Mouse (Mus musculus) hindbrain, postnatal 0 days (tissue): ENCODE data around the gene AI987944. TPM values are rescaled to one million over a fixed set of nuclear protein-coding genes. Genes with fewer than 3 reads are reported as not detected.

Experiments
- ATAC-seq: fragments of 200-750 bp; cut with Nextera tagmentation; 2 replicates; pipeline ENCODE4 v1.8.0; 2017; ENCODE audit warnings: mild to moderate bottlenecking, moderate TSS enrichment, moderate library complexity
- DNase-seq: peaks from one replicate; pipeline ENCODE4 v3.0.0-alpha.2; 2015; ENCODE audit warnings: low spot score
- H3K27ac ChIP-seq: fragments of 300-500 bp; sonication (generic); 2 replicates; pipeline ENCODE4 v1.5.1; 2014; ENCODE audit warnings: mild to moderate bottlenecking
- H3K27me3 ChIP-seq: fragments of 300-500 bp; sonication (generic); 2 replicates; pipeline ENCODE4 v1.6.1; 2014; ENCODE audit warnings: low read length, mixed read lengths; ENCODE audit not compliant: insufficient read depth
- H3K36me3 ChIP-seq: fragments of 300-500 bp; sonication (generic); 2 replicates; pipeline ENCODE4 v1.6.1; 2014; ENCODE audit warnings: low read length, mixed read lengths; ENCODE audit not compliant: insufficient read depth
- H3K4me1 ChIP-seq: fragments of 300-500 bp; sonication (generic); 2 replicates; pipeline ENCODE4 v1.6.1; 2014; ENCODE audit warnings: antibody characterized with exemption, low read length, mixed read lengths; ENCODE audit not compliant: insufficient read depth
- H3K4me2 ChIP-seq: fragments of 300-500 bp; sonication (generic); 2 replicates; pipeline ENCODE4 v1.6.1; 2014; ENCODE audit warnings: low read depth, mild to moderate bottlenecking, low read length, moderate library complexity, mixed read lengths
- H3K4me3 ChIP-seq: fragments of 300-500 bp; sonication (generic); 2 replicates; pipeline ENCODE4 v1.5.1; 2014; ENCODE audit warnings: low read length
- H3K9ac ChIP-seq: fragments of 300-500 bp; sonication (generic); replicated peaks from 2 replicates; pipeline ENCODE4 v1.6.1; 2014; ENCODE audit warnings: mild to moderate bottlenecking, low read length, moderate library complexity, mixed read lengths
- H3K9me3 ChIP-seq: fragments of 300-500 bp; sonication (generic); 2 replicates; pipeline ENCODE4 v1.6.1; 2016; ENCODE audit warnings: low read length, mixed read lengths
- CTCF ChIP-seq: IDR thresholded peaks from 2 replicates; pipeline ENCODE4 v1.5.1; 2016; ENCODE audit warnings: antibody characterized with exemption, control low read depth, low read depth
- whole genome bisulfite sequencing: fragments of 180-500 bp; shearing (Covaris S2); extraction: QIAGEN DNeasy Blood & Tissue Kit; methylation state at CpG from one replicate; pipeline ENCODE4 v1.1.7; 2014; 5-methylcytosine and 5-hydroxymethylcytosine counted together
- polyA plus RNA-seq: library from polyadenylated mRNA; unstranded; fragments of >200 nt; fragmentation: Nextera tagmentation; extraction: Ambion mirVana; gene quantifications from 2 replicates; pipeline ENCODE4 v1.2.1, GENCODE M21; 2015
- total RNA-seq: library from RNA; depleted of rRNA; stranded (reverse); fragments of >200 nt; gene quantifications from 2 replicates; pipeline ENCODE4 v1.2.3, GENCODE M21; 2014; rRNA removed

AI987944 gene
- total RNA-seq (2.8 and 5.2 TPM in 2 replicates), polyA plus RNA-seq (7.4 and 8.4 TPM in 2 replicates)

DNA sequence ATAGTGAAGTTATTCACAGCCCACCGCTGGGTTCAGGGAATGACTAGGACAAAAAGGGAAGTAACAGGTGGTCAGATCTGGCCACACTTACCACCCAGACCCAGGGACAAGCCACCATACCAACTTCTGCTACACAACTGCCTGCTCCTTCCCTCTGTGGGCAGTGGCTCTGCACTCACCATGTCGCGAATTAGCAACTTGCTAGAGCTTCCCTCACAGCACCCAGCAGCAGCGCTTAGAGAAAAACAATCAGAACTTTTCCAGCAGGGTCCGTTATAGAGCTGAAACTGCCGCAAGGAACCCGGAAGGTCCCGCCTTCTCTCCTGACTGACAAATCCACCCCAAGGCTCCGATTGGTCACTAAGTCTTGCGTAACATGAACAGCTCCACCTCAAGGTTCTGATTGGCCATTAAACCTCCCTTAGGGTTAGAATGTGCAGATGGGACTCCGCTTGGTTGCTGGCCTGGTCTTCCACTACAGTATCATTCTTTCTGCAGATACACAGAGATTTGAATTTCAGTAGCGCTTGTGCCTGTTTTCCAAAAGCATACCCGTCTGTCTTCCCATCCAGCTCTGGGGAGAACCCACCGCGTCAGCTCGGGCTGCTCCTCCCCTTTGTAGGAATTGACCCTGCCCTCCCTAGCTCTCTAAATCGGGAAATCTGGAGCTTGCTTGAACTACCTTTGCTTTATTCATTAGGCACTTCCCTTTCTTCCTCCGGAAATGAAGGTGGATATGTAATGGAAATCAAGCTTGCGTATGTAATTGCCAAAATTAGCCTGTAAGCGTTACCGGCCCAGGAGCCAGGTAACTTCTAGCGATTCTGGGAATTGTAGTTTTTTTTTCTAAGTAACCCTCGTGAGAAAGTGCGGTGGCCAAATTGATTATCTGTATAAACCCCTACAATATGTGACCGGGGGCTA is at the start of gene AI987944:
TSS of gene AI987944 (minus strand) at position 332 of the 924 bp plus-strand sequence.
- Histone ChIP-seq H3K4me3 (peak within 1 kb of the TSS; percentile 64), H3K27me3 (no peaks in the 10 kb centered on the region), H3K27ac (peak within 1 kb of the TSS; percentile 77), H3K9me3 (no peaks in the 10 kb centered on the region), H3K9ac (peak within 1 kb of the TSS; percentile 56), H3K4me2 (peak within 1 kb of the TSS; percentile 61), H3K4me1 (no peaks in the 10 kb centered on the region), H3K36me3 (no peaks in the 10 kb centered on the region)
- peak; percentile 33; the same call in 1 of the 2 replicates for TF ChIP-seq CTCF
- WGBS: under 1% methylated on average over 25 of the region's 25 CpGs
- DNase-seq (peak; percentile 95), ATAC-seq (peak; percentile 99)

DNA sequence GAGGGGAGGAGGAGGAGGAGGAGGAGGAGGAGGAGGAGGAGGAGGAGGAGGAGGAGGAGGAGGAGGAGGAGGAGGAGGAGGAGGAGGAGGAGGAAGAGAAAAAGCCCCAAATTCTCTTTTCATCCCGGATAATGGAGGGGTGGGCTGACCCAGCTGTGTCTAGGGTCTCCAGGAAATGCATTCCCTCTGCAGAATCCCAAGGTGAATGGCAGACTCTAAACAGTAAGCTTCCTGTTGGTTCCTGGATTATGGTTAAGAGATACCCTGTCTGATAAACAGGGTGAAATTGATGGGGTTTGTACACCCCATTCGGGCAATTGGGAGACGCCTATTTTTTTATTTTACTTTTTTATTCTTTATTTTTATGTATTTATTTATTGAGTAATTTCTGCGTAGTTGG is 951 bp upstream of the AI987944 start:
- Histone ChIP-seq H3K4me2 (peak overlapping the region; percentile 36; the same call in 1 of the 2 replicates), H3K9ac (no peak overlapping the region), H3K4me3 (0 out of 2 replicates have a peak overlapping the region, but pooled peaks have one; percentile 13), H3K27me3 (no peaks in the 10 kb centered on the region), H3K27ac (no peak overlapping the region), H3K9me3 (no peaks in the 10 kb centered on the region), H3K4me1 (no peaks in the 10 kb centered on the region), H3K36me3 (no peaks in the 10 kb centered on the region)
- no peak for DNase-seq
- WGBS: 79% methylated on average over 4 of the region's 4 CpGs
- ATAC-seq: no peak
- no peak for TF ChIP-seq CTCF

Other genes with a start within 250 kb of the AI987944 start
- not detected in 2 replicates for gene Gm5592, start 239.5 kb downstream of the AI987944 start, total RNA-seq
- not detected in 2 replicates for gene Gm5592, start 239.5 kb downstream of the AI987944 start, polyA plus RNA-seq
- gene Vmn2r57, start 55.3 kb upstream of the AI987944 start, total RNA-seq: 0.07 and 0.58 TPM in 2 replicates
- gene Vmn2r57, start 55.3 kb upstream of the AI987944 start, polyA plus RNA-seq: 0.45 and 0.47 TPM in 2 replicates
- gene Gm20449, start 106.0 kb upstream of the AI987944 start, total RNA-seq: 0.11 TPM in 1 of 2 replicates, not detected in the other
- 0.08 and 0.15 TPM in 2 replicates for gene Gm20449, start 106.0 kb upstream of the AI987944 start, polyA plus RNA-seq
- gene AW146154, start 106.5 kb upstream of the AI987944 start, total RNA-seq: 3.0 and 5.3 TPM in 2 replicates
- 3.6 and 4.1 TPM in 2 replicates for gene AW146154, start 106.5 kb upstream of the AI987944 start, polyA plus RNA-seq
- not detected in 2 replicates for gene Gm6871, start 180.3 kb upstream of the AI987944 start, total RNA-seq
- gene Gm6871, start 180.3 kb upstream of the AI987944 start, polyA plus RNA-seq: not detected in 2 replicates
- 22.0 and 28.6 TPM in 2 replicates for gene 2610021A01Rik, start 205.9 kb upstream of the AI987944 start, total RNA-seq
- 7.6 and 8.3 TPM in 2 replicates for gene 2610021A01Rik, start 205.9 kb upstream of the AI987944 start, polyA plus RNA-seq
- gene Zfp788, start 239.8 kb upstream of the AI987944 start, total RNA-seq: 12.2 and 19.0 TPM in 2 replicates
- gene Zfp788, start 239.8 kb upstream of the AI987944 start, polyA plus RNA-seq: 14.4 and 16.2 TPM in 2 replicates